Mouse (Mus musculus) megakaryocyte, adult 5-6 weeks (primary cell): ENCODE measurements around the gene Olfr1107. TPM values are rescaled to one million over a fixed set of nuclear protein-coding genes. Genes with fewer than 3 reads are reported as not detected.

Experiments
- ATAC-seq: 2 replicates; pipeline ENCODE4 v1.8.0; 2016; ENCODE audit warnings: mild to moderate bottlenecking, inconsistent platforms; ENCODE audit not compliant: poor library complexity, severe bottlenecking
- total RNA-seq, 2 experiments: library from RNA; stranded (forward) in 1 of 2; stranded (reverse) in 1 of 2; fragments of 153-499, 151-499 nt in 1 of 2; fragments of 221-1000, 200-1000 nt in 1 of 2; gene quantifications; 2 replicates each; pipeline versions ENCODE4 v1.2.3 to v1.2.4; 2015 to 2017

Olfr1107 gene
- total RNA-seq (2015) (not detected in 2 replicates), total RNA-seq (2017) (not detected in 2 replicates)

DNA sequence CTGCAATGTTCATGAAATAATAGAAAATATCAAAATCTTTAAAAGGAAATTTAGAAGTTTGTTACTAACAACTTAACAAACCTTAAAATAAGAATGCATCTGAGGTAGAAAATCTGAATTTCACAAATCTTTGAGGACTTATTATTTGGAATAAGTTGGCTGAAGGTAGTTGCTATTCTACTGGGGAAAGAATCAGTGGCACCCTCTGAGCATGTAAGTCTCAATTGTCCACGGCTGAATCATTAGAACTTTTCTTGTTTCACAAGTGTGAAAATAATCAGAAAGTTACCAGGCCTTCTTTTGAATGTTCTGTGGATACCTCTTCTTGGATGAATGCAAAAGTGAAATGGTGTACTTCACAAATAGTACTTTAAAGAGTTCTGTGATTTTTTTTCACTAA lies at the start of gene Olfr1107:
TSS of gene Olfr1107 (minus strand) at position 101 of the 400 bp plus-strand sequence.
- no peak for ATAC-seq

DNA sequence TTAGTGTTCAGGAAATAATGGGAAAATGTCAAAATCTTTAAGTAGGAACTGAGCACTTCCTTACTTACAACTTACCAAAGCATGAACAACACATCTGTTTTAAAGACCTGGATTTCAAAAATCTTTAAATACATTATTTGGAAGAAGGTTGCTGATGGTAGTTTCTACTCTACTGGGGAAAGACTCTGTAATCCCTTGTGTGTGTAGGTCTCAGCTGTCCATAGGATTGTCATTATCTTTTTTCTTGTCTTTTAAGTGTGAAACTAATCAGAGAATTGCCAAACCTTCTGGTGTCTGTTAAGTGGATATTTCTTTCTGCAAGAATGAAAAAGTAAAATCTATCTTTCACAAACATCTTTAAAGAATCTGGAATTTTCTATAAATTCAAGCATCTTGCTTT lies 38.9 kb upstream of the Olfr1107 start, which contains the start of gene Olfr259:
TSS of gene Olfr259 (minus strand) at position 101 of the 400 bp plus-strand sequence.
- no peak for ATAC-seq

- ATAC-seq = no peak
These were observed 20.3 kb upstream of the Olfr1107 start, which contains the start of gene Olfr1109 for GRCm38 (mm10) chr2:87095908-87096307. Gene Olfr1109 (minus strand): TSS chr2:87096008.

DNA sequence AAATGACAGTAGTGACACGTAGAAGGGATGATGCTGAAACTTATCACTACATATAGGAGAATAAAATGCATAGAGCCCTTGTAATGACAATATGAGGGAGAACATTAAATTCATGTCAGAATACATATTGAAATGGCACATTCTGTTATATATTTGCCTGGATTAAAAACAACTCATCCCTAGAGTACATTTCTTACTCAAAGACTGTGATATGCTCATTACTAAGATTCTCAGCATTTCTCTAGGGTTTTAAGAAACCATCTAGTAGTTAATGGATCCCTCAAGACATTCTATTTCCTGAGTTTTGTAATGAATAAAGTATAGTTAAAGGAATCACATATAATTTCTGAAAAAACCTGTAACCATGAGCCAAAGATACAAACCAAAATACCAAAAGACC lies 23.4 kb downstream of the Olfr1107 start, which contains the start of gene Olfr1106:
TSS of gene Olfr1106 (minus strand) at position 101 of the 400 bp plus-strand sequence.
- ATAC-seq = no peak

DNA sequence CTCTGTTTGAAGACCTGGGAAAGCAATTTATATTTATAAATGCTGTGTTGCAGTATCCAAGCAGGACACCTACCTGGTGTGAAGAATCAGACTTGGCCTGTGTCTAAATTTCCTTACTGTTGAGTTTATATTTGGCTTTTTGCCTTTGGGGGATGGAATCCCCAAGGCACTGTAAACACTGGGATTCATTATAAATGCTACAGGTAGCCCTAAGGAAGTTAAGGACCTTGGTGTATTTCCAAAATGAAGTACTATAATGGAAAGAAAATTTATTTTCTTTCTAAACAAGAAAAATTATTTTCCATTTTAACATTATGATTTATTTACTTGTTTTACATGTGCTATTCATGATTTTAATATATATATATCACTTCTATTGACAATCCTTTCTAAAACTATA lies 39.2 kb downstream of the Olfr1107 start, which contains the start of gene Olfr1105:
TSS of gene Olfr1105 (minus strand) at position 101 of the 400 bp plus-strand sequence.
- ATAC-seq = no peak

GRCm38 (mm10) chr2:87026980-87027379 lies 48.6 kb downstream of the Olfr1107 start, which contains the start of gene Olfr1104:
Gene Olfr1104 (minus strand): TSS chr2:87027080.
- ATAC-seq = no peak

Other genes starting within 250 kb of the Olfr1107 start
- gene Olfr1095, start 224.1 kb downstream of the Olfr1107 start, total RNA-seq (2015) = not detected in 2 replicates
- gene Olfr1095, start 224.1 kb downstream of the Olfr1107 start, total RNA-seq (2017) = not detected in 2 replicates
- gene Gm13723, start 201.0 kb downstream of the Olfr1107 start, total RNA-seq (2015) = not detected in 2 replicates
- not detected in 2 replicates for gene Gm13723, start 201.0 kb downstream of the Olfr1107 start, total RNA-seq (2017)
- gene Olfr1097, start 183.6 kb downstream of the Olfr1107 start, total RNA-seq (2015) = not detected in 2 replicates
- gene Olfr1097, start 183.6 kb downstream of the Olfr1107 start, total RNA-seq (2017) = not detected in 2 replicates
- gene Olfr1098, start 151.3 kb downstream of the Olfr1107 start, total RNA-seq (2015) = not detected in 2 replicates
- gene Olfr1098, start 151.3 kb downstream of the Olfr1107 start, total RNA-seq (2017) = not detected in 2 replicates
- not detected in 2 replicates for gene Olfr1099, start 115.1 kb downstream of the Olfr1107 start, total RNA-seq (2015)
- gene Olfr1099, start 115.1 kb downstream of the Olfr1107 start, total RNA-seq (2017) = not detected in 2 replicates
- gene Olfr1100, start 95.9 kb downstream of the Olfr1107 start, total RNA-seq (2015) = not detected in 2 replicates
- not detected in 2 replicates for gene Olfr1100, start 95.9 kb downstream of the Olfr1107 start, total RNA-seq (2017)
- gene Olfr1101, start 84.6 kb downstream of the Olfr1107 start, total RNA-seq (2015) = not detected in 2 replicates
- not detected in 2 replicates for gene Olfr1101, start 84.6 kb downstream of the Olfr1107 start, total RNA-seq (2017)
- gene Olfr1102, start 77.4 kb downstream of the Olfr1107 start, total RNA-seq (2015) = not detected in 2 replicates
- not detected in 2 replicates for gene Olfr1102, start 77.4 kb downstream of the Olfr1107 start, total RNA-seq (2017)
- not detected in 2 replicates for gene Olfr1104, start 48.7 kb downstream of the Olfr1107 start, total RNA-seq (2015)
- not detected in 2 replicates for gene Olfr1104, start 48.7 kb downstream of the Olfr1107 start, total RNA-seq (2017)
- not detected in 2 replicates for gene Olfr1105, start 39.3 kb downstream of the Olfr1107 start, total RNA-seq (2015)
- gene Olfr1105, start 39.3 kb downstream of the Olfr1107 start, total RNA-seq (2017) = not detected in 2 replicates
- not detected in 2 replicates for gene Olfr1106, start 23.5 kb downstream of the Olfr1107 start, total RNA-seq (2015)
- gene Olfr1106, start 23.5 kb downstream of the Olfr1107 start, total RNA-seq (2017) = not detected in 2 replicates
- not detected in 2 replicates for gene Olfr1109, start 20.2 kb upstream of the Olfr1107 start, total RNA-seq (2015)
- not detected in 2 replicates for gene Olfr1109, start 20.2 kb upstream of the Olfr1107 start, total RNA-seq (2017)
- gene Olfr259, start 38.8 kb upstream of the Olfr1107 start, total RNA-seq (2015) = not detected in 2 replicates
- gene Olfr259, start 38.8 kb upstream of the Olfr1107 start, total RNA-seq (2017) = not detected in 2 replicates
- not detected in 2 replicates for gene Olfr1110, start 64.5 kb upstream of the Olfr1107 start, total RNA-seq (2015)
- not detected in 2 replicates for gene Olfr1110, start 64.5 kb upstream of the Olfr1107 start, total RNA-seq (2017)
- not detected in 2 replicates for gene Olfr1111, start 76.8 kb upstream of the Olfr1107 start, total RNA-seq (2015)
- not detected in 2 replicates for gene Olfr1111, start 76.8 kb upstream of the Olfr1107 start, total RNA-seq (2017)
- not detected in 2 replicates for gene Olfr1112, start 112.0 kb upstream of the Olfr1107 start, total RNA-seq (2015)
- not detected in 2 replicates for gene Olfr1112, start 112.0 kb upstream of the Olfr1107 start, total RNA-seq (2017)
- not detected in 2 replicates for gene Olfr1113, start 133.2 kb upstream of the Olfr1107 start, total RNA-seq (2015)
- gene Olfr1113, start 133.2 kb upstream of the Olfr1107 start, total RNA-seq (2017) = not detected in 2 replicates
- not detected in 2 replicates for gene Olfr1115, start 172.2 kb upstream of the Olfr1107 start, total RNA-seq (2015)
- not detected in 2 replicates for gene Olfr1115, start 172.2 kb upstream of the Olfr1107 start, total RNA-seq (2017)
- gene Olfr1116, start 191.7 kb upstream of the Olfr1107 start, total RNA-seq (2015) = not detected in 2 replicates
- not detected in 2 replicates for gene Olfr1116, start 191.7 kb upstream of the Olfr1107 start, total RNA-seq (2017)
- gene Olfr1118, start 231.8 kb upstream of the Olfr1107 start, total RNA-seq (2015) = not detected in 2 replicates
- gene Olfr1118, start 231.8 kb upstream of the Olfr1107 start, total RNA-seq (2017) = 0.04 TPM in 1 of 2 replicates, not detected in the other